Mouse (Mus musculus) olfactory bulb, adult 2 months (tissue): ENCODE measurements around the gene Ptpn21.

Experiments used
- CTCF ChIP-seq: fragments of 200-500 bp; IDR thresholded peaks from 2 replicates; pipeline ENCODE4 v1.5.1; 2012; ENCODE audit warnings: low read depth, mild to moderate bottlenecking, low read length, moderate library complexity; ENCODE audit not compliant: insufficient read depth
- POLR2A ChIP-seq: fragments of 200-500 bp; IDR thresholded peaks from 2 replicates; pipeline ENCODE4 v1.6.1; 2012; ENCODE audit warnings: mild to moderate bottlenecking, low read depth, low read length, moderate library complexity; ENCODE audit not compliant: insufficient read depth

GRCm38 (mm10) chr12:98669864-98670263 is 67.3 kb downstream of the Ptpn21 start:
- TF ChIP-seq CTCF (no peak), POLR2A (no peak)
